Mouse (Mus musculus) ES-Bruce4 (cell line): ENCODE data around the gene Efcab12. TPM values are rescaled to one million over a fixed set of nuclear protein-coding genes. Genes with fewer than 3 reads are reported as not detected.

ENCODE experiments used
- H3K27ac ChIP-seq: 2 replicates; pipeline ENCODE4 v1.5.1; 2012; ENCODE audit warnings: low read length, inconsistent platforms; ENCODE audit not compliant: insufficient read depth
- H3K27me3 ChIP-seq: 2 replicates; pipeline ENCODE4 v1.6.1; 2012; ENCODE audit warnings: mild to moderate bottlenecking, low read length, inconsistent platforms; ENCODE audit not compliant: control insufficient read depth, poor library complexity, insufficient read depth, severe bottlenecking
- H3K36me3 ChIP-seq: 2 replicates; pipeline ENCODE4 v1.6.1; 2012; ENCODE audit warnings: inconsistent platforms, mild to moderate bottlenecking, low read length, moderate library complexity; ENCODE audit not compliant: control insufficient read depth, poor library complexity, insufficient read depth, severe bottlenecking
- H3K4me1 ChIP-seq: one replicate; pipeline ENCODE4 v1.8.1; 2011; ENCODE audit warnings: low read length; ENCODE audit not compliant: control insufficient read depth, insufficient read depth
- H3K4me3 ChIP-seq: 2 replicates; pipeline ENCODE4 v1.5.1; 2011; ENCODE audit warnings: low read depth, mild to moderate bottlenecking, low read length
- H3K9ac ChIP-seq: 2 replicates; pipeline ENCODE4 v1.6.1; 2012; ENCODE audit warnings: low read depth, mild to moderate bottlenecking, inconsistent platforms; ENCODE audit not compliant: poor library complexity, severe bottlenecking
- H3K9me3 ChIP-seq: replicated peaks from 2 replicates; pipeline ENCODE4 v1.6.1; 2012; ENCODE audit warnings: mild to moderate bottlenecking, low read length, inconsistent platforms; ENCODE audit not compliant: control insufficient read depth, poor library complexity, insufficient read depth, severe bottlenecking
- CTCF ChIP-seq: IDR thresholded peaks from one replicate; pipeline ENCODE4 v1.8.1; 2011; ENCODE audit warnings: low read depth, low read length
- EP300 ChIP-seq: IDR thresholded peaks from 2 replicates; pipeline ENCODE4 v1.6.1; 2011; ENCODE audit warnings: low read depth, low read length; ENCODE audit not compliant: insufficient read depth
- POLR2A ChIP-seq: IDR thresholded peaks from one replicate; pipeline ENCODE4 v1.8.1; 2011; ENCODE audit warnings: low read length; ENCODE audit not compliant: insufficient read depth
- polyA plus RNA-seq: library from polyadenylated mRNA; stranded (reverse); fragments of >200 nt; gene quantifications from 2 replicates; pipeline ENCODE4 v1.2.4, GENCODE M21; 2011; ENCODE audit warnings: low read depth; ENCODE audit not compliant: missing spikeins, insufficient read depth, insufficient read length

Gene Efcab12
- polyA plus RNA-seq, 1 experiment: 1.1 TPM

GRCm38 (mm10) chr6:115804432-115805192 is 33.6 kb downstream of the Efcab12 start:
- TF ChIP-seq CTCF (no peak), POLR2A (no peak), EP300 (no peak)
- Histone ChIP-seq H3K36me3 (peaks cover 41% of the 10 kb centered on the region), H3K9me3 (no peaks in the 10 kb centered on the region), H3K4me3 (no peak overlapping the region), H3K27ac (no peak overlapping the region), H3K9ac (no peak overlapping the region), H3K4me1 (no peaks in the 10 kb centered on the region), H3K27me3 (no peaks in the 10 kb centered on the region)

- Histone ChIP-seq H3K4me1 (no peaks in the 10 kb centered on the region), H3K9me3 (no peaks in the 10 kb centered on the region), H3K4me3 (no peak overlapping the region), H3K27ac (peak overlapping the region; percentile 18; the same call in 1 of the 2 replicates), H3K27me3 (no peaks in the 10 kb centered on the region), H3K9ac (no peak overlapping the region), H3K36me3 (peaks cover 41% of the 10 kb centered on the region)
- TF ChIP-seq CTCF (peak; percentile 64), POLR2A (no peak)
These were observed 34.5 kb downstream of the Efcab12 start for GRCm38 (mm10) chr6:115803541-115804382.

GRCm38 (mm10) chr6:115801811-115802210 is 36.4 kb downstream of the Efcab12 start:
- peaks cover 29% of the 10 kb centered on the region for H3K36me3 ChIP-seq
- no peaks in the 10 kb centered on the region for H3K27me3 ChIP-seq
- no peaks in the 10 kb centered on the region for H3K4me1 ChIP-seq
- H3K27ac ChIP-seq: no peak overlapping the region
- TF ChIP-seq EP300: no peak
- no peak for TF ChIP-seq CTCF
- TF ChIP-seq POLR2A: no peak
- no peaks in the 10 kb centered on the region for H3K9me3 ChIP-seq
- no peak overlapping the region for H3K9ac ChIP-seq
- H3K4me3 ChIP-seq: no peak overlapping the region

- Histone ChIP-seq H3K4me1 (no peaks in the 10 kb centered on the region), H3K9me3 (no peaks in the 10 kb centered on the region), H3K27me3 (no peaks in the 10 kb centered on the region), H3K9ac (no peak overlapping the region), H3K36me3 (no peaks in the 10 kb centered on the region), H3K4me3 (no peak overlapping the region), H3K27ac (no peak overlapping the region)
- TF ChIP-seq POLR2A: no peak
- no peak for TF ChIP-seq EP300
- no peak for TF ChIP-seq CTCF
These were observed 45.5 kb downstream of the Efcab12 start for GRCm38 (mm10) chr6:115792691-115793215.

- Histone ChIP-seq H3K27ac (no peak overlapping the region), H3K9me3 (no peaks in the 10 kb centered on the region), H3K27me3 (no peaks in the 10 kb centered on the region), H3K9ac (no peak overlapping the region), H3K4me1 (no peaks in the 10 kb centered on the region), H3K36me3 (no peaks in the 10 kb centered on the region), H3K4me3 (no peak overlapping the region)
- TF ChIP-seq EP300 (no peak), POLR2A (no peak), CTCF (no peak)
These were observed 46.1 kb downstream of the Efcab12 start for GRCm38 (mm10) chr6:115791842-115792686.
